Mouse (Mus musculus) hindbrain, postnatal 0 days (tissue): Measurements from ENCODE around the gene Osbpl5. TPM values are rescaled to one million over a fixed set of nuclear protein-coding genes. Genes with fewer than 3 reads are reported as not detected.
"Not testable (repeated sequence)": the region's sequence is repeated elsewhere in the genome, so short reads cannot be mapped to it uniquely, and the experiment has no call there.

Source experiments
- ATAC-seq: fragments of 200-750 bp; cut with Nextera tagmentation; 2 replicates; pipeline ENCODE4 v1.8.0; 2017; ENCODE audit warnings: mild to moderate bottlenecking, moderate TSS enrichment, moderate library complexity
- DNase-seq: peaks from one replicate; pipeline ENCODE4 v3.0.0-alpha.2; 2015; ENCODE audit warnings: low spot score
- H3K27ac ChIP-seq: fragments of 300-500 bp; sonication (generic); 2 replicates; pipeline ENCODE4 v1.5.1; 2014; ENCODE audit warnings: mild to moderate bottlenecking
- H3K27me3 ChIP-seq: fragments of 300-500 bp; sonication (generic); 2 replicates; pipeline ENCODE4 v1.6.1; 2014; ENCODE audit warnings: low read length, mixed read lengths; ENCODE audit not compliant: insufficient read depth
- H3K36me3 ChIP-seq: fragments of 300-500 bp; sonication (generic); 2 replicates; pipeline ENCODE4 v1.6.1; 2014; ENCODE audit warnings: low read length, mixed read lengths; ENCODE audit not compliant: insufficient read depth
- H3K4me1 ChIP-seq: fragments of 300-500 bp; sonication (generic); 2 replicates; pipeline ENCODE4 v1.6.1; 2014; ENCODE audit warnings: antibody characterized with exemption, low read length, mixed read lengths; ENCODE audit not compliant: insufficient read depth
- H3K4me2 ChIP-seq: fragments of 300-500 bp; sonication (generic); 2 replicates; pipeline ENCODE4 v1.6.1; 2014; ENCODE audit warnings: low read depth, mild to moderate bottlenecking, low read length, moderate library complexity, mixed read lengths
- H3K4me3 ChIP-seq: fragments of 300-500 bp; sonication (generic); 2 replicates; pipeline ENCODE4 v1.5.1; 2014; ENCODE audit warnings: low read length
- H3K9ac ChIP-seq: fragments of 300-500 bp; sonication (generic); replicated peaks from 2 replicates; pipeline ENCODE4 v1.6.1; 2014; ENCODE audit warnings: mild to moderate bottlenecking, low read length, moderate library complexity, mixed read lengths
- H3K9me3 ChIP-seq: fragments of 300-500 bp; sonication (generic); 2 replicates; pipeline ENCODE4 v1.6.1; 2016; ENCODE audit warnings: low read length, mixed read lengths
- CTCF ChIP-seq: IDR thresholded peaks from 2 replicates; pipeline ENCODE4 v1.5.1; 2016; ENCODE audit warnings: antibody characterized with exemption, control low read depth, low read depth
- WGBS: fragments of 180-500 bp; shearing (Covaris S2); extraction: QIAGEN DNeasy Blood & Tissue Kit; methylation state at CpG from one replicate; pipeline ENCODE4 v1.1.7; 2014; 5-methylcytosine and 5-hydroxymethylcytosine counted together
- polyA plus RNA-seq: library from polyadenylated mRNA; unstranded; fragments of >200 nt; fragmentation: Nextera tagmentation; extraction: Ambion mirVana; gene quantifications from 2 replicates; pipeline ENCODE4 v1.2.1, GENCODE M21; 2015
- total RNA-seq: library from RNA; depleted of rRNA; stranded (reverse); fragments of >200 nt; gene quantifications from 2 replicates; pipeline ENCODE4 v1.2.3, GENCODE M21; 2014

The Osbpl5 gene
- total and polyA plus RNA-seq, 2 experiments from 2014 or later: 27.6 to 59.9 TPM

DNA sequence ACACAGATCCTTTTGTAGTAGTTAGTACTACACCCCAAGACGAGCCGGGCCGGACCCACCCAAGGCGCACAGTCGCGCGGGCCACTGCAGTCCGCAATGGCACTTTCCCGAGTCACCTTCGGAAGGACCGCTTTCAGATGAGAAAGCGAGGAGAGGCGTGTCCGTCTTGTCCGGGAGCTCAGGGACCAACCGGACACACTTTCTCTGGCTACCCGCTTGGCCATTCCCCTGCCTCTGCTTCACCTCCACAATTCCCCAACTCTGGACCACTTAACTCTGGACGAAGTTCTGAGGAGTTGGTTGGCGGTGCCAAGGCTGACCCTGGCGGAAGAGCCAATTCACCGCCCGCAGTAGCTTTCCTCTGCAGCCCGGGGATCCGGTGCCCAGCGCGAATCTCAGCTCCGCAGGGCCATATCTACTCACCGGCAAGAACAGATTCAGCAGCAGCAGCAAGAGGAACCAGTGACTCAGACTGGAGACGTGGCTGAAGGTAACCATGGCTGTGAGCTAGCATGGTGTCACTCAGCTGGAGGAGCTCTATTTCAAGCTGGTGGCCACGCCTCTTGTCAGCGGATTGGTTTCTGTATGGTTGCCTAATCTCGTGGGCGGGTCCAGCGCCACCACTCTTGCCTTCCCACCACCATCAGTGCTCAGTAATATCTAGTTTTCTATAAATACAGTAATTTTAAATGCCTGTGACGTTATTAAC is 71.3 kb downstream of the Osbpl5 start, which contains the start of gene Tnfrsf23:
Tnfrsf23 (minus strand) TSS at position 514 of the 709 bp plus-strand sequence.
- Histone ChIP-seq H3K4me3 (peak within 1 kb of the TSS; percentile 39), H3K36me3 (peaks cover 17% of the 10 kb centered on the region; the same call in 1 of the 2 replicates), H3K4me1 (no peaks in the 10 kb centered on the region; the same call in 1 of the 2 replicates), H3K27ac (no peak within 1 kb of the TSS), H3K4me2 (peak within 1 kb of the TSS; percentile 77), H3K9me3 (no peaks in the 10 kb centered on the region), H3K9ac (peak within 1 kb of the TSS; percentile 28; the same call in 1 of the 2 replicates), H3K27me3 (no peaks in the 10 kb centered on the region)
- 2% methylated on average over 35 of the region's 35 CpGs for WGBS
- peak; percentile 76 for DNase-seq
- no peak for TF ChIP-seq CTCF
- peak; percentile 91 for ATAC-seq

GRCm38 (mm10) chr7:143684569-143684968 is 72.2 kb downstream of the Osbpl5 start:
- H3K27me3 ChIP-seq, H3K9me3 ChIP-seq, H3K27ac ChIP-seq, H3K4me1 ChIP-seq, H3K36me3 ChIP-seq, ATAC-seq, DNase-seq, H3K4me2 ChIP-seq, H3K4me3 ChIP-seq, H3K9ac ChIP-seq: not testable (repeated sequence)
- WGBS: 90% methylated on average over 1 of the region's 2 CpGs

- Histone ChIP-seq H3K9me3 (no peaks in the 10 kb centered on the region), H3K4me1 (no peaks in the 10 kb centered on the region; the same call in 1 of the 2 replicates), H3K36me3 (no peaks in the 10 kb centered on the region), H3K4me3 (no peak overlapping the region), H3K27ac (no peak overlapping the region), H3K4me2 (no peak overlapping the region), H3K9ac (no peak overlapping the region), H3K27me3 (no peaks in the 10 kb centered on the region)
- 90% methylated on average over 1 of the region's 1 CpGs for WGBS
- ATAC-seq: no peak
- no peak for DNase-seq
- no peak for TF ChIP-seq CTCF
These were observed 75.2 kb downstream of the Osbpl5 start for GRCm38 (mm10) chr7:143681566-143681965.

DNA sequence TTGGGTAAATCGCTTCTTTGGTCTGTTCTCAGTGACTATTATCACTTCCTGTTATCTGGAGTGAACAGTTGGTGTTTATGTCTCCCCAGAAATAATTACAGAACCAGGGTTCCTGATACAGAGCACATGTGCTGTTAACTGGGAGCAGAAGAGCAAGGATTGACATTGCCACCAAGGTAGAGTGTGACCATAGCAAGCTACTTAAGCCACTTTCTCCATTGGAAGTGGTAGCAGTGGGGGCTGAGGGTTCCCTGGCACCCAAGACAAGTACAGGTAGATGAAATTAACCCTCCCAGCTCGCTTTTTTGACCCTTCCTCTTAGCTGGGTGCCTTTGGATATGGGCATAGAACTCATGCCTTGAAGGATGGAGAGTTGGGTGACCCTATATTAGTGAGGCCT is 75.9 kb downstream of the Osbpl5 start:
- not testable (repeated sequence) for DNase-seq, ATAC-seq, H3K27me3 ChIP-seq, H3K27ac ChIP-seq, H3K9ac ChIP-seq, H3K36me3 ChIP-seq, H3K4me2 ChIP-seq, H3K4me3 ChIP-seq, H3K9me3 ChIP-seq, H3K4me1 ChIP-seq
- 59% methylated on average over 2 of the region's 2 CpGs for WGBS

GRCm38 (mm10) chr7:143679650-143680049 is 77.1 kb downstream of the Osbpl5 start:
- 78% methylated on average over 2 of the region's 2 CpGs for WGBS
- ATAC-seq, H3K4me1 ChIP-seq, H3K9ac ChIP-seq, H3K27me3 ChIP-seq, H3K4me2 ChIP-seq, H3K27ac ChIP-seq, H3K9me3 ChIP-seq, H3K36me3 ChIP-seq, DNase-seq, H3K4me3 ChIP-seq: not testable (repeated sequence)

GRCm38 (mm10) chr7:143666427-143667311 is 90.1 kb downstream of the Osbpl5 start:
- no peak for DNase-seq
- ATAC-seq: no peak
- H3K9ac ChIP-seq: no peak overlapping the region
- H3K4me3 ChIP-seq: no peak overlapping the region
- H3K4me2 ChIP-seq: no peak overlapping the region
- no peak overlapping the region for H3K27ac ChIP-seq
- H3K9me3 ChIP-seq: no peaks in the 10 kb centered on the region
- no peaks in the 10 kb centered on the region for H3K36me3 ChIP-seq
- no peak for TF ChIP-seq CTCF
- H3K4me1 ChIP-seq: no peaks in the 10 kb centered on the region
- H3K27me3 ChIP-seq: no peaks in the 10 kb centered on the region
